Mouse (Mus musculus) embryonic fibroblast, embryonic 13.5 days (primary cell): ENCODE measurements around the gene Ncor1.

Experiments
- CTCF ChIP-seq: IDR thresholded peaks from 2 replicates; pipeline ENCODE4 v1.5.1; 2011; ENCODE audit warnings: mild to moderate bottlenecking, control low read depth, low read length, moderate library complexity, borderline replicate concordance; ENCODE audit not compliant: insufficient read depth
- POLR2A ChIP-seq: IDR thresholded peaks from 2 replicates; pipeline ENCODE4 v1.6.1; 2011; ENCODE audit warnings: low read depth, mild to moderate bottlenecking, control low read depth, low read length, moderate library complexity

DNA sequence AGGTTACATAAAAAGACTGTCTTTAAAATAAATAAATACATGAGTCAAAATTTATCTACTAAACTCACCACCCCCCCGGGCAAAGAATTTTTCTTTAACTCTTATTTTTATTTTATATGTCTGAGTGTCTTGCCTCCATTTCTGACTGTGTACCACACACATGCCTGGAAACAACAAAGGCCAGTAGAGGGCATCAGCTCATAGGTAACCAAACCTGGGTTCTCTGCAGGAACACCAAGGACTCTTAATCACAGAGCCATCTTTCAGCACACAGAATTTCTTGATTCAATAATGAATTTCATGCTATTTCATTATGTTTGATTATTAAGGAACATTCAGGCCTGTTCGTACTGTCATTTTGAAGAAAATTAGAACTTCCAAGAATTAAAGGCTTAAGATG is 61.9 kb downstream of the Ncor1 start:
- TF ChIP-seq CTCF (no peak), POLR2A (no peak)
